Mouse (Mus musculus): ENCODE data around the gene Fam71e1.

Fam71e1 gene

GRCm38 (mm10) chr7:44470696-44471612, 25.4 kb upstream of the Fam71e1 start:
- peak; percentile 35 to 47 for DNase-seq (ENCODE audit: low spot score in 2 of 2)

GRCm38 (mm10) chr7:44471880-44472557, 24.4 kb upstream of the Fam71e1 start:
- DNase-seq (ENCODE audit: low spot score in 2 of 2) = peak; percentile 34 to 49

GRCm38 (mm10) chr7:44472558-44472885, 23.9 kb upstream of the Fam71e1 start:
- no peak for DNase-seq (ENCODE audit: low spot score in 2 of 2)

GRCm38 (mm10) chr7:44472961-44473646, 23.3 kb upstream of the Fam71e1 start:
- DNase-seq (ENCODE audit: low spot score in 2 of 2) = peak; percentile 21 to 26

- DNase-seq (ENCODE audit: low spot score in 2 of 2) = peak; percentile 82 to 85
Measured at GRCm38 (mm10) chr7:44474419-44474818, 22.0 kb upstream of the Fam71e1 start.

- peak; percentile 27 to 47 for DNase-seq (ENCODE audit: low spot score in 2 of 2)
Measured at GRCm38 (mm10) chr7:44475046-44475614, 21.3 kb upstream of the Fam71e1 start.

GRCm38 (mm10) chr7:44482836-44483435, 13.4 kb upstream of the Fam71e1 start:
- no peak for DNase-seq (ENCODE audit: low spot score in 2 of 2)

- DNase-seq (ENCODE audit: low spot score in 2 of 2) = no peak
Measured at GRCm38 (mm10) chr7:44484109-44484508, 12.3 kb upstream of the Fam71e1 start.

- peak; percentile 83 to 90 for DNase-seq (ENCODE audit: low spot score in 2 of 2)
Measured at GRCm38 (mm10) chr7:44484841-44485571, 11.4 kb upstream of the Fam71e1 start.

- DNase-seq (ENCODE audit: low spot score in 2 of 2) = peak in 1 of 2 experiments; percentile 24
Measured at GRCm38 (mm10) chr7:44485572-44486195, 10.7 kb upstream of the Fam71e1 start.

GRCm38 (mm10) chr7:44486927-44487575, 9.3 kb upstream of the Fam71e1 start:
- DNase-seq (ENCODE audit: low spot score in 2 of 2) = peak; percentile 32 to 50

- peak in 1 of 2 experiments; percentile 22 for DNase-seq (ENCODE audit: low spot score in 2 of 2)
Measured at GRCm38 (mm10) chr7:44487936-44488335, 8.4 kb upstream of the Fam71e1 start.

- DNase-seq (ENCODE audit: low spot score in 2 of 2) = peak; percentile 25 to 26
Measured at GRCm38 (mm10) chr7:44488545-44488944, 7.8 kb upstream of the Fam71e1 start.

- DNase-seq (ENCODE audit: low spot score in 2 of 2) = peak; percentile 28 to 29
Measured at GRCm38 (mm10) chr7:44490281-44490680, 6.1 kb upstream of the Fam71e1 start.

- DNase-seq (ENCODE audit: low spot score in 2 of 2) = no peak
Measured at GRCm38 (mm10) chr7:44491391-44491790, 5.0 kb upstream of the Fam71e1 start.

- DNase-seq (ENCODE audit: low spot score in 2 of 2) = peak in 1 of 2 experiments; percentile 26
Measured at GRCm38 (mm10) chr7:44492166-44492826, 4.1 kb upstream of the Fam71e1 start.

- DNase-seq (ENCODE audit: low spot score in 2 of 2) = no peak
Measured at GRCm38 (mm10) chr7:44494681-44495080, 1.7 kb upstream of the Fam71e1 start.

- DNase-seq (ENCODE audit: low spot score in 2 of 2) = peak in 1 of 2 experiments; percentile 56
Measured at GRCm38 (mm10) chr7:44495086-44495485, 1.3 kb upstream of the Fam71e1 start.

GRCm38 (mm10) chr7:44496771-44497109, 359 bp downstream of the Fam71e1 start:
- DNase-seq (ENCODE audit: low spot score in 2 of 2) = no peak

All from right cerebral cortex, postnatal 10 days (tissue).